10 mouse cellular contexts compared by ENCODE assay signal in genomic region chrX:111210225-111210624, GRCm38 (mm10). TPM values are rescaled to one million over a fixed set of nuclear protein-coding genes. Genes with fewer than 3 reads are reported as not detected.
DNase-seq lines count a peak whose midpoint lies in the region; ATAC-seq and TF ChIP-seq lines count a peak whose summit lies in the region.
"Had no signal": no experiment of that assay in that cellular context is flagged by ENCODE, and none has a peak within 500 bp of the region (broad histone marks: within the 10 kb centered on the region; RNA-seq: fewer than 3 reads in every experiment).

No protein-coding gene starts in this region.

- no peaks in the 10 kb centered on the region for H3K36me3 ChIP-seq in intestine, postnatal 0 days (ENCODE audit: control insufficient read depth, insufficient read depth)
- no peaks in the 10 kb centered on the region for H3K36me3 ChIP-seq in intestine, embryonic 15.5 days
- no peaks in the 10 kb centered on the region for H3K36me3 ChIP-seq in limb, embryonic 11.5 days (ENCODE audit: control insufficient read depth, insufficient read depth, low read length)
- H3K36me3 ChIP-seq: embryonic facial prominence, embryonic 12.5 days; lung, embryonic 15.5 days had no signal

- no peak overlapping the region for H3K4me3 ChIP-seq in intestine, postnatal 0 days (ENCODE audit: low read depth, low read length)
- no peak overlapping the region for H3K4me3 ChIP-seq in intestine, embryonic 15.5 days (replicated peaks)
- H3K4me3 ChIP-seq in limb, embryonic 11.5 days (ENCODE audit: low read depth, low read length) = no peak overlapping the region
- H3K4me3 ChIP-seq: embryonic facial prominence, embryonic 12.5 days; lung, embryonic 15.5 days had no signal

- 14% methylated on average over 5 of the region's 5 CpGs for WGBS in intestine, postnatal 0 days
- WGBS in intestine, embryonic 15.5 days = 13% methylated on average over 5 of the region's 5 CpGs
- WGBS in limb, embryonic 11.5 days = 20% methylated on average over 5 of the region's 5 CpGs

- peak; percentile 40 for DNase-seq in R1 (ENCODE audit: low read depth, low spot score)
- peak; percentile 51 for DNase-seq in embryo, embryonic 10 days (ENCODE audit: low spot score)
- peak; percentile 23 for DNase-seq in induced T-regulatory cell, adult 2 months (ENCODE audit: low read depth)
- DNase-seq in limb, embryonic 11.5 days (ENCODE audit: low spot score) = peak; percentile 52
- peak; percentile 29 for DNase-seq in right cerebral cortex, adult 18-20 months
- DNase-seq in gastrocnemius, adult 8-10 months (ENCODE audit: low spot score in 2 of 2) = no peak

- TF ChIP-seq CTCF in intestine, postnatal 0 days (IDR thresholded peaks at IDR 0.05; ENCODE audit: low read depth) = peak; percentile 78

- no peak overlapping the region for H3K27ac ChIP-seq in intestine, postnatal 0 days (ENCODE audit: low read depth, low read length)
- H3K27ac ChIP-seq in intestine, embryonic 15.5 days = no peak overlapping the region
- no peak overlapping the region for H3K27ac ChIP-seq in limb, embryonic 11.5 days (replicated peaks; ENCODE audit: low read depth, low read length)
- H3K27ac ChIP-seq: embryonic facial prominence, embryonic 12.5 days; lung, embryonic 15.5 days had no signal

- no peak overlapping the region for H3K9ac ChIP-seq in intestine, postnatal 0 days (ENCODE audit: low read depth, low read length)
- H3K9ac ChIP-seq in intestine, embryonic 15.5 days = no peak overlapping the region
- no peak overlapping the region for H3K9ac ChIP-seq in limb, embryonic 11.5 days (ENCODE audit: low read length)
- H3K9ac ChIP-seq: embryonic facial prominence, embryonic 12.5 days; lung, embryonic 15.5 days had no signal

- H3K27me3 ChIP-seq in intestine, postnatal 0 days (replicated peaks; ENCODE audit: control insufficient read depth, insufficient read depth, low read length) = no peaks in the 10 kb centered on the region
- no peaks in the 10 kb centered on the region for H3K27me3 ChIP-seq in intestine, embryonic 15.5 days (replicated peaks)
- H3K27me3 ChIP-seq in limb, embryonic 11.5 days (ENCODE audit: control insufficient read depth, insufficient read depth, low read length) = no peaks in the 10 kb centered on the region
- H3K27me3 ChIP-seq: embryonic facial prominence, embryonic 12.5 days; lung, embryonic 15.5 days had no signal

- H3K4me1 ChIP-seq in intestine, postnatal 0 days (replicated peaks; ENCODE audit: control insufficient read depth, insufficient read depth, low read length) = no peaks in the 10 kb centered on the region
- no peaks in the 10 kb centered on the region for H3K4me1 ChIP-seq in intestine, embryonic 15.5 days (replicated peaks)
- no peaks in the 10 kb centered on the region for H3K4me1 ChIP-seq in limb, embryonic 11.5 days (ENCODE audit: control insufficient read depth, insufficient read depth, low read length)
- H3K4me1 ChIP-seq: embryonic facial prominence, embryonic 12.5 days; lung, embryonic 15.5 days had no signal

- no peak overlapping the region for H3K4me2 ChIP-seq in intestine, postnatal 0 days (replicated peaks; ENCODE audit: low read depth)
- no peak overlapping the region for H3K4me2 ChIP-seq in intestine, embryonic 15.5 days (replicated peaks)
- no peak overlapping the region for H3K4me2 ChIP-seq in limb, embryonic 11.5 days (ENCODE audit: low read depth, severe bottlenecking)
- H3K4me2 ChIP-seq: embryonic facial prominence, embryonic 12.5 days; lung, embryonic 15.5 days had no signal

- no peak for ATAC-seq in intestine, postnatal 0 days
- no peak; the same call in 1 of the 2 replicates for ATAC-seq in intestine, embryonic 15.5 days
- ATAC-seq in limb, embryonic 11.5 days (ENCODE audit: insufficient number of reproducible peaks, low FRiP score, low TSS enrichment, low read depth) = no peak

- no peaks in the 10 kb centered on the region for H3K9me3 ChIP-seq in intestine, postnatal 0 days (ENCODE audit: control insufficient read depth)
- H3K9me3 ChIP-seq in intestine, embryonic 15.5 days = no peaks in the 10 kb centered on the region
- H3K9me3 ChIP-seq in limb, embryonic 11.5 days (ENCODE audit: control insufficient read depth, low read length) = no peaks in the 10 kb centered on the region
- H3K9me3 ChIP-seq: embryonic facial prominence, embryonic 12.5 days; lung, embryonic 15.5 days had no signal

RNA-seq across cellular contexts. Expression of gene Gm10112, which starts 42.1 kb away (rescaled TPM):
- not detected in 2 replicates for polyA plus RNA-seq in intestine, postnatal 0 days (2015; fragmentation: Nextera tagmentation; extraction: Ambion mirVana)
- polyA plus RNA-seq in intestine, embryonic 15.5 days (2015; fragmentation: Nextera tagmentation; extraction: Ambion mirVana) = not detected in 2 replicates
- not detected in 2 replicates for polyA plus RNA-seq in limb, embryonic 11.5 days (2014; fragmentation: Nextera tagmentation; extraction: Ambion mirVana)
- total RNA-seq in gastrocnemius, adult 8-10 months (2022) = not detected
- polyA plus RNA-seq: embryonic facial prominence, embryonic 12.5 days; lung, embryonic 15.5 days had no signal

Comparison
In these comparisons a context has a peak if more than half of its experiments do, and no peak if none do; other contexts are left out.
1. DNase-seq: peak in R1 (single experiment), embryo, embryonic 10 days (single experiment), induced T-regulatory cell, adult 2 months (single experiment), limb, embryonic 11.5 days (single experiment) and right cerebral cortex, adult 18-20 months (single experiment); none in gastrocnemius, adult 8-10 months (0 of 2).